Mouse (Mus musculus): ENCODE results near the gene Smad5. TPM values are rescaled to one million over a fixed set of nuclear protein-coding genes. Genes with fewer than 3 reads are reported as not detected.

Smad5 gene
- total RNA-seq, 1 experiment from 2014 or later = 30.8 TPM

Other genes with a start within 250 kb of the Smad5 start
- gene Il9, start 220.8 kb upstream of the Smad5 start, total RNA-seq (2017) = not detected in 2 replicates
- not detected in 2 replicates for gene Fbxl21, start 180.5 kb upstream of the Smad5 start, total RNA-seq (2017)
- not detected in 2 replicates for gene Lect2, start 154.5 kb upstream of the Smad5 start, total RNA-seq (2017)
- gene Tgfbi, start 93.5 kb upstream of the Smad5 start, total RNA-seq (2017) = 5.5 and 7.2 TPM in 2 replicates
- not detected in 2 replicates for gene Gm45623, start 50.8 kb downstream of the Smad5 start, total RNA-seq (2017)
- gene Trpc7, start 193.0 kb downstream of the Smad5 start, total RNA-seq (2017) = not detected in 2 replicates

All from common myeloid progenitor, adult 5-6 weeks (primary cell).